In genomic region chr17:12751641-12752040, GRCm38 (mm10) we compare ENCODE assay signal across 8 mouse cellular contexts. TPM values are rescaled to one million over a fixed set of nuclear protein-coding genes. Genes with fewer than 3 reads are reported as not detected.
DNase-seq lines count a peak whose midpoint lies in the region; ATAC-seq and TF ChIP-seq lines count a peak whose summit lies in the region.
"Had no signal": no experiment of that assay in that cellular context is flagged by ENCODE, and none has a peak within 500 bp of the region (broad histone marks: within the 10 kb centered on the region; RNA-seq: fewer than 3 reads in every experiment).

No protein-coding gene starts in this region.

- TF ChIP-seq EP300 in stomach, postnatal 0 days (optimal IDR thresholded peaks at IDR 0.05) = no peak

- H3K9ac ChIP-seq in hindbrain, embryonic 13.5 days = no peak overlapping the region
- no peak overlapping the region for H3K9ac ChIP-seq in hindbrain, embryonic 16.5 days (ENCODE audit: low read depth, low read length)
- H3K9ac ChIP-seq in midbrain, embryonic 11.5 days (ENCODE audit: low read length) = no peak overlapping the region
- H3K9ac ChIP-seq in midbrain, embryonic 15.5 days = no peak overlapping the region
- H3K9ac ChIP-seq in stomach, postnatal 0 days (ENCODE audit: low read length) = peak overlapping the region; percentile 18; the same call in 1 of the 2 replicates

- ATAC-seq in hindbrain, embryonic 13.5 days (ENCODE audit: low FRiP score) = no peak
- ATAC-seq in hindbrain, embryonic 16.5 days = no peak
- ATAC-seq in midbrain, embryonic 11.5 days (ENCODE audit: low FRiP score) = no peak
- no peak for ATAC-seq in midbrain, embryonic 15.5 days (replicated peaks)
- ATAC-seq in stomach, postnatal 0 days (ENCODE audit: low FRiP score, low TSS enrichment) = no peak
- ATAC-seq: forebrain, embryonic 16.5 days had no signal

- H3K9me3 ChIP-seq in hindbrain, embryonic 13.5 days = no peaks in the 10 kb centered on the region
- no peaks in the 10 kb centered on the region for H3K9me3 ChIP-seq in hindbrain, embryonic 16.5 days (ENCODE audit: control insufficient read depth, low read length)
- no peaks in the 10 kb centered on the region for H3K9me3 ChIP-seq in midbrain, embryonic 11.5 days (ENCODE audit: control insufficient read depth, low read length)
- no peaks in the 10 kb centered on the region for H3K9me3 ChIP-seq in midbrain, embryonic 15.5 days
- no peaks in the 10 kb centered on the region for H3K9me3 ChIP-seq in stomach, postnatal 0 days (ENCODE audit: control insufficient read depth, low read length)

- peaks cover 13% of the 10 kb centered on the region; the same call in 1 of the 2 replicates for H3K36me3 ChIP-seq in hindbrain, embryonic 13.5 days
- H3K36me3 ChIP-seq in hindbrain, embryonic 16.5 days (ENCODE audit: control insufficient read depth, insufficient read depth, low read length) = no peaks in the 10 kb centered on the region
- no peaks in the 10 kb centered on the region for H3K36me3 ChIP-seq in midbrain, embryonic 11.5 days (ENCODE audit: control insufficient read depth, insufficient read depth, low read length)
- H3K36me3 ChIP-seq in midbrain, embryonic 15.5 days (replicated peaks) = no peaks in the 10 kb centered on the region
- H3K36me3 ChIP-seq in stomach, postnatal 0 days (ENCODE audit: control insufficient read depth, insufficient read depth, low read length) = no peaks in the 10 kb centered on the region

- H3K27me3 ChIP-seq in hindbrain, embryonic 13.5 days = no peaks in the 10 kb centered on the region
- no peaks in the 10 kb centered on the region for H3K27me3 ChIP-seq in hindbrain, embryonic 16.5 days (replicated peaks; ENCODE audit: control insufficient read depth, insufficient read depth, low read length)
- no peaks in the 10 kb centered on the region for H3K27me3 ChIP-seq in midbrain, embryonic 11.5 days (ENCODE audit: control insufficient read depth, insufficient read depth, low read length)
- H3K27me3 ChIP-seq in midbrain, embryonic 15.5 days (replicated peaks) = no peaks in the 10 kb centered on the region
- no peaks in the 10 kb centered on the region for H3K27me3 ChIP-seq in stomach, postnatal 0 days (ENCODE audit: control insufficient read depth, insufficient read depth, low read length)

- WGBS in hindbrain, embryonic 13.5 days = 80% methylated on average over 4 of the region's 4 CpGs
- 76% methylated on average over 4 of the region's 4 CpGs for WGBS in hindbrain, embryonic 16.5 days
- 94% methylated on average over 4 of the region's 4 CpGs for WGBS in midbrain, embryonic 11.5 days
- WGBS in midbrain, embryonic 15.5 days = 84% methylated on average over 4 of the region's 4 CpGs
- WGBS in stomach, postnatal 0 days = 24% methylated on average over 4 of the region's 4 CpGs

- H3K4me3 ChIP-seq in hindbrain, embryonic 13.5 days = no peak overlapping the region
- H3K4me3 ChIP-seq in hindbrain, embryonic 16.5 days (ENCODE audit: low read length) = no peak overlapping the region
- no peak overlapping the region for H3K4me3 ChIP-seq in midbrain, embryonic 11.5 days (ENCODE audit: low read depth, low read length)
- H3K4me3 ChIP-seq in midbrain, embryonic 15.5 days = no peak overlapping the region
- H3K4me3 ChIP-seq in stomach, postnatal 0 days (ENCODE audit: low read depth, low read length) = no peak overlapping the region

- no peak for TF ChIP-seq CTCF in stomach, postnatal 0 days (IDR thresholded peaks at IDR 0.05; ENCODE audit: low read depth)

- DNase-seq in midbrain, embryonic 11.5 days (ENCODE audit: low spot score, missing footprints) = peak; percentile 51
- DNase-seq in kidney, postnatal 25 days = peak; percentile 25 to 50
- no peak for DNase-seq in stomach, postnatal 0 days (ENCODE audit: low spot score)
- DNase-seq in layer of hippocampus, adult 11-12 months (ENCODE audit: low spot score) = no peak

- no peak overlapping the region for H3K4me2 ChIP-seq in hindbrain, embryonic 13.5 days
- no peak overlapping the region for H3K4me2 ChIP-seq in hindbrain, embryonic 16.5 days (ENCODE audit: low read length)
- no peak overlapping the region for H3K4me2 ChIP-seq in midbrain, embryonic 11.5 days
- H3K4me2 ChIP-seq in midbrain, embryonic 15.5 days = no peak overlapping the region
- no peak overlapping the region for H3K4me2 ChIP-seq in stomach, postnatal 0 days (replicated peaks; ENCODE audit: low read depth)

- H3K27ac ChIP-seq in hindbrain, embryonic 13.5 days = peak overlapping the region; percentile 30; the same call in 1 of the 2 replicates
- H3K27ac ChIP-seq in hindbrain, embryonic 16.5 days (ENCODE audit: low read depth, low read length) = no peak overlapping the region
- no peak overlapping the region for H3K27ac ChIP-seq in midbrain, embryonic 11.5 days (ENCODE audit: low read depth, low read length)
- no peak overlapping the region for H3K27ac ChIP-seq in midbrain, embryonic 15.5 days
- peak overlapping the region; percentile 93 for H3K27ac ChIP-seq in stomach, postnatal 0 days (replicated peaks)

- peaks cover 40% of the 10 kb centered on the region for H3K4me1 ChIP-seq in hindbrain, embryonic 13.5 days (replicated peaks)
- H3K4me1 ChIP-seq in hindbrain, embryonic 16.5 days (ENCODE audit: control insufficient read depth, insufficient read depth, low read depth, low read length) = peaks cover 19% of the 10 kb centered on the region
- no peaks in the 10 kb centered on the region for H3K4me1 ChIP-seq in midbrain, embryonic 11.5 days (ENCODE audit: control insufficient read depth, insufficient read depth, low read length)
- 0 out of 2 replicates have a peak, but pooled peaks cover 4% of the 10 kb centered on the region for H3K4me1 ChIP-seq in midbrain, embryonic 15.5 days
- peaks cover 39% of the 10 kb centered on the region for H3K4me1 ChIP-seq in stomach, postnatal 0 days (replicated peaks; ENCODE audit: control insufficient read depth, insufficient read depth)

RNA-seq across cellular contexts. Expression of gene Igf2r, which starts 17.8 kb away (rescaled TPM):
- polyA plus RNA-seq in hindbrain, embryonic 13.5 days (2015; fragmentation: Nextera tagmentation; extraction: Ambion mirVana) = 12.3 and 12.5 TPM in 2 replicates
- polyA plus RNA-seq in hindbrain, embryonic 16.5 days (2015; fragmentation: Nextera tagmentation; extraction: Ambion mirVana) = 6.4 and 10.1 TPM in 2 replicates
- 13.3 and 14.9 TPM in 2 replicates for polyA plus RNA-seq in midbrain, embryonic 11.5 days (2014; fragmentation: Nextera tagmentation; extraction: Ambion mirVana)
- polyA plus RNA-seq in midbrain, embryonic 15.5 days (2015; fragmentation: Nextera tagmentation; extraction: Ambion mirVana) = 10.8 and 11.2 TPM in 2 replicates
- polyA plus RNA-seq in stomach, postnatal 0 days (2015; fragmentation: Nextera tagmentation; extraction: Ambion mirVana) = 9.4 and 9.6 TPM in 2 replicates

Comparison
In these comparisons a context has a peak if more than half of its experiments do, and no peak if none do; other contexts are left out.
1. H3K27ac ChIP-seq: peak in hindbrain, embryonic 13.5 days (single experiment) and stomach, postnatal 0 days (single experiment); none in hindbrain, embryonic 16.5 days (single experiment), midbrain, embryonic 11.5 days (single experiment) and midbrain, embryonic 15.5 days (single experiment).
2. DNase-seq: peak in midbrain, embryonic 11.5 days (single experiment) and kidney, postnatal 25 days (2 of 2); none in stomach, postnatal 0 days (single experiment) and layer of hippocampus, adult 11-12 months (single experiment).